Mouse (Mus musculus) heart, embryonic 16.5 days (tissue): ENCODE measurements around the gene Sccpdh. TPM values are rescaled to one million over a fixed set of nuclear protein-coding genes. Genes with fewer than 3 reads are reported as not detected.
A peak's percentile ranks its signal among the peaks of the same experiment; 100 is the strongest.
"Not testable (repeated sequence)": the region's sequence is repeated elsewhere in the genome, so short reads cannot be mapped to it uniquely, and the experiment has no call there.

Experiments
- ATAC-seq: fragments of 200-750 bp; cut with Nextera tagmentation; replicated peaks from 2 replicates; pipeline ENCODE4 v1.8.0; 2017; ENCODE audit warnings: moderate number of reproducible peaks; ENCODE audit not compliant: insufficient read depth, low FRiP score; ENCODE audit errors: extremely low read depth
- H3K27ac ChIP-seq: fragments of 300-500 bp; sonication (generic); 2 replicates; pipeline ENCODE4 v1.5.1; 2014; ENCODE audit warnings: mild to moderate bottlenecking, low read length, control low read depth, moderate library complexity
- H3K27me3 ChIP-seq: fragments of 300-500 bp; sonication (generic); 2 replicates; pipeline ENCODE4 v1.6.1; 2014; ENCODE audit warnings: low read length, mixed read lengths; ENCODE audit not compliant: control insufficient read depth, insufficient read depth
- H3K36me3 ChIP-seq: fragments of 300-500 bp; sonication (generic); 2 replicates; pipeline ENCODE4 v1.6.1; 2014; ENCODE audit not compliant: control insufficient read depth, insufficient read depth
- H3K4me1 ChIP-seq: fragments of 300-500 bp; sonication (generic); 2 replicates; pipeline ENCODE4 v1.6.1; 2014; ENCODE audit warnings: low read length, mixed read lengths; ENCODE audit not compliant: control insufficient read depth, insufficient read depth
- H3K4me2 ChIP-seq: fragments of 300-500 bp; sonication (generic); 2 replicates; pipeline ENCODE4 v1.6.1; 2014; ENCODE audit warnings: low read depth, mild to moderate bottlenecking, control low read depth, low read length
- H3K4me3 ChIP-seq: fragments of 300-500 bp; sonication (generic); 2 replicates; pipeline ENCODE4 v1.5.1; 2014; ENCODE audit warnings: mild to moderate bottlenecking, control low read depth, low read length
- H3K9ac ChIP-seq: fragments of 300-500 bp; sonication (generic); 2 replicates; pipeline ENCODE4 v1.6.1; 2014; ENCODE audit warnings: low read length, control low read depth
- H3K9me3 ChIP-seq: fragments of 300-500 bp; sonication (generic); replicated peaks from 2 replicates; pipeline ENCODE4 v1.6.1; 2016; ENCODE audit warnings: low read length; ENCODE audit not compliant: control insufficient read depth
- WGBS: fragments of 180-500 bp; shearing (Covaris S2); extraction: QIAGEN DNeasy Blood & Tissue Kit; methylation state at CpG from one replicate; pipeline ENCODE4 v1.1.7; 2014; 5-methylcytosine and 5-hydroxymethylcytosine counted together
- polyA plus RNA-seq: library from polyadenylated mRNA; unstranded; fragments of >200 nt; fragmentation: Nextera tagmentation; extraction: Ambion mirVana; gene quantifications from 2 replicates; pipeline ENCODE4 v1.2.1, GENCODE M21; 2015

The Sccpdh gene
- polyA plus RNA-seq, 1 experiment from 2014 or later: 109 TPM

- not testable (repeated sequence) for H3K27ac ChIP-seq, H3K4me1 ChIP-seq, H3K9ac ChIP-seq, ATAC-seq, H3K9me3 ChIP-seq, H3K4me3 ChIP-seq, H3K27me3 ChIP-seq, H3K4me2 ChIP-seq
- H3K36me3 ChIP-seq: peaks cover 47% of the 10 kb centered on the region
- 78% methylated on average over 9 of the region's 10 CpGs for WGBS
Measured at GRCm38 (mm10) chr1:179682753-179683152, 14.7 kb downstream of the Sccpdh start.

- Histone ChIP-seq H3K9ac (no peak overlapping the region), H3K4me2 (no peak overlapping the region), H3K36me3 (peaks cover 33% of the 10 kb centered on the region), H3K4me3 (no peak overlapping the region), H3K27me3 (no peaks in the 10 kb centered on the region), H3K27ac (no peak overlapping the region), H3K9me3 (no peaks in the 10 kb centered on the region), H3K4me1 (peaks cover 11% of the 10 kb centered on the region)
- no peak for ATAC-seq
- 83% methylated on average over 6 of the region's 6 CpGs for WGBS
Measured at GRCm38 (mm10) chr1:179686348-179686747, 18.3 kb downstream of the Sccpdh start.

GRCm38 (mm10) chr1:179686781-179687180 lies 18.8 kb downstream of the Sccpdh start:
- H3K4me1 ChIP-seq: peaks cover 11% of the 10 kb centered on the region
- peak overlapping the region; percentile 39; the same call in 1 of the 2 replicates for H3K27ac ChIP-seq
- no peaks in the 10 kb centered on the region for H3K9me3 ChIP-seq
- ATAC-seq: no peak; the same call in 1 of the 2 replicates
- H3K27me3 ChIP-seq: no peaks in the 10 kb centered on the region
- no peak overlapping the region for H3K4me3 ChIP-seq
- H3K36me3 ChIP-seq: peaks cover 31% of the 10 kb centered on the region
- H3K9ac ChIP-seq: no peak overlapping the region
- no peak overlapping the region for H3K4me2 ChIP-seq
- WGBS: 50% methylated on average over 5 of the region's 5 CpGs

- Histone ChIP-seq H3K36me3 (peaks cover 27% of the 10 kb centered on the region), H3K27me3 (no peaks in the 10 kb centered on the region), H3K4me1 (peaks cover 11% of the 10 kb centered on the region), H3K9ac (no peak overlapping the region), H3K4me2 (no peak overlapping the region), H3K4me3 (no peak overlapping the region), H3K9me3 (no peaks in the 10 kb centered on the region), H3K27ac (peak overlapping the region; percentile 39; the same call in 1 of the 2 replicates)
- no peak for ATAC-seq
- 74% methylated on average over 1 of the region's 1 CpGs for WGBS
Measured at GRCm38 (mm10) chr1:179687305-179687704, 19.3 kb downstream of the Sccpdh start.

GRCm38 (mm10) chr1:179687966-179688365 lies 20.0 kb downstream of the Sccpdh start:
- H3K4me2 ChIP-seq: no peak overlapping the region
- H3K4me1 ChIP-seq: peaks cover 11% of the 10 kb centered on the region
- no peak overlapping the region for H3K9ac ChIP-seq
- no peak overlapping the region for H3K4me3 ChIP-seq
- peaks cover 26% of the 10 kb centered on the region for H3K36me3 ChIP-seq
- H3K27ac ChIP-seq: peak overlapping the region; percentile 81; the same call in 1 of the 2 replicates
- H3K9me3 ChIP-seq: no peaks in the 10 kb centered on the region
- H3K27me3 ChIP-seq: no peaks in the 10 kb centered on the region
- ATAC-seq: no peak
- WGBS: 96% methylated on average over 3 of the region's 3 CpGs

- H3K9me3 ChIP-seq: no peaks in the 10 kb centered on the region
- peaks cover 26% of the 10 kb centered on the region for H3K36me3 ChIP-seq
- peak; percentile 73 for ATAC-seq
- peak overlapping the region; percentile 34; the same call in 1 of the 2 replicates for H3K4me2 ChIP-seq
- 49% methylated on average over 6 of the region's 6 CpGs for WGBS
- H3K27me3 ChIP-seq: no peaks in the 10 kb centered on the region
- H3K4me1 ChIP-seq: peaks cover 11% of the 10 kb centered on the region
- H3K9ac ChIP-seq: no peak overlapping the region
- H3K27ac ChIP-seq: peak overlapping the region; percentile 81
- H3K4me3 ChIP-seq: no peak overlapping the region
Measured at GRCm38 (mm10) chr1:179688415-179688814, 20.4 kb downstream of the Sccpdh start.

- 63% methylated on average over 5 of the region's 5 CpGs for WGBS
- peaks cover 11% of the 10 kb centered on the region for H3K4me1 ChIP-seq
- H3K27me3 ChIP-seq: no peaks in the 10 kb centered on the region
- H3K9me3 ChIP-seq: no peaks in the 10 kb centered on the region
- H3K9ac ChIP-seq: no peak overlapping the region
- no peak overlapping the region for H3K4me3 ChIP-seq
- H3K4me2 ChIP-seq: peak overlapping the region; percentile 34; the same call in 1 of the 2 replicates
- H3K27ac ChIP-seq: peak overlapping the region; percentile 81
- H3K36me3 ChIP-seq: peaks cover 23% of the 10 kb centered on the region
- 0 out of 2 replicates have a peak, but pooled peaks have one; percentile 10 for ATAC-seq
Measured at GRCm38 (mm10) chr1:179688914-179689313, 20.9 kb downstream of the Sccpdh start.

- no peak for ATAC-seq
- WGBS: 77% methylated on average over 6 of the region's 6 CpGs
Measured at GRCm38 (mm10) chr1:179689479-179689878, 21.5 kb downstream of the Sccpdh start.

GRCm38 (mm10) chr1:179704150-179704549 lies 36.1 kb downstream of the Sccpdh start:
- peaks cover 7% of the 10 kb centered on the region for H3K4me1 ChIP-seq
- H3K27ac ChIP-seq: no peak overlapping the region
- no peak overlapping the region for H3K9ac ChIP-seq
- 39% methylated on average over 3 of the region's 3 CpGs for WGBS
- ATAC-seq: no peak
- no peaks in the 10 kb centered on the region for H3K36me3 ChIP-seq
- H3K4me3 ChIP-seq: no peak overlapping the region
- H3K4me2 ChIP-seq: no peak overlapping the region
- no peaks in the 10 kb centered on the region for H3K27me3 ChIP-seq
- H3K9me3 ChIP-seq: no peaks in the 10 kb centered on the region

More at GRCm38 (mm10) chr1:179689479-179689878, 21.5 kb downstream of the Sccpdh start:
- H3K4me1 ChIP-seq: peaks cover 11% of the 10 kb centered on the region
- H3K9me3 ChIP-seq: no peaks in the 10 kb centered on the region
- H3K27me3 ChIP-seq: no peaks in the 10 kb centered on the region
- H3K4me2 ChIP-seq: no peak overlapping the region
- H3K4me3 ChIP-seq: no peak overlapping the region
- no peak overlapping the region for H3K27ac ChIP-seq
- no peak overlapping the region for H3K9ac ChIP-seq
- H3K36me3 ChIP-seq: peaks cover 19% of the 10 kb centered on the region
